ENCODE assay signal across 28 mouse cellular contexts in genomic region chr8:114686462-114686861, GRCm38 (mm10).
"Had no signal": no experiment of that assay in that cellular context is flagged by ENCODE, and none has a peak within 500 bp of the region (broad histone marks: within the 10 kb centered on the region; RNA-seq: fewer than 3 reads in every experiment).

No protein-coding gene starts in this region.

- H3K36me3 ChIP-seq: heart, embryonic 13.5 days; heart, embryonic 15.5 days; hindbrain, embryonic 12.5 days; intestine, embryonic 15.5 days; limb, embryonic 10.5 days; limb, embryonic 12.5 days; liver, embryonic 13.5 days; liver, embryonic 15.5 days had no signal

- H3K27me3 ChIP-seq: heart, embryonic 13.5 days; heart, embryonic 15.5 days; hindbrain, embryonic 12.5 days; intestine, embryonic 15.5 days; liver, embryonic 13.5 days; liver, embryonic 15.5 days had no signal

- H3K9me3 ChIP-seq: heart, embryonic 13.5 days; heart, embryonic 15.5 days; hindbrain, embryonic 12.5 days; intestine, embryonic 15.5 days; limb, embryonic 10.5 days; limb, embryonic 12.5 days; liver, embryonic 13.5 days; liver, embryonic 15.5 days had no signal

- H3K4me3 ChIP-seq: heart, adult 2 months; heart, embryonic 13.5 days; heart, embryonic 15.5 days; hindbrain, embryonic 12.5 days; intestine, embryonic 15.5 days; layer of hippocampus, adult 2 months; left cerebral cortex, adult 2 months; limb, embryonic 10.5 days; limb, embryonic 12.5 days; liver, embryonic 13.5 days; liver, embryonic 15.5 days had no signal

- ATAC-seq: hindbrain, embryonic 16.5 days; inflammation-experienced regulatory T-cells, adult 6 months; intestine, embryonic 15.5 days; intestine, postnatal 0 days had no signal

- H3K9ac ChIP-seq: heart, embryonic 13.5 days; heart, embryonic 15.5 days; hindbrain, embryonic 12.5 days; hindbrain, embryonic 14.5 days; intestine, embryonic 15.5 days; limb, embryonic 12.5 days; liver, embryonic 13.5 days; liver, embryonic 15.5 days had no signal

- H3K4me1 ChIP-seq: heart, embryonic 13.5 days; heart, embryonic 15.5 days; hindbrain, embryonic 12.5 days; limb, embryonic 12.5 days; liver, embryonic 13.5 days; liver, embryonic 15.5 days had no signal

- H3K27ac ChIP-seq: heart, adult 2 months; heart, embryonic 13.5 days; heart, embryonic 15.5 days; hindbrain, embryonic 12.5 days; hindbrain, embryonic 14.5 days; intestine, embryonic 15.5 days; layer of hippocampus, adult 2 months; left cerebral cortex, adult 2 months; limb, embryonic 10.5 days; limb, embryonic 12.5 days; liver, embryonic 13.5 days; liver, embryonic 15.5 days had no signal

- DNase-seq: gastrocnemius, postnatal 14 days; gastrocnemius, postnatal 36 days; heart, adult 11 months; heart, adult 2 months; heart, postnatal 14 days; heart, postnatal 36 days; kidney, adult 18-20 months; kidney, adult 8-10 months; kidney, postnatal 10 days; kidney, postnatal 25 days; kidney, postnatal 4 days; liver; liver, embryonic 13.5 days had no signal

- H3K4me2 ChIP-seq: heart, embryonic 11.5 days; heart, embryonic 13.5 days; heart, embryonic 15.5 days; hindbrain, embryonic 12.5 days; hindbrain, embryonic 14.5 days; intestine, embryonic 15.5 days; limb, embryonic 12.5 days; liver, embryonic 11.5 days; liver, embryonic 13.5 days; liver, embryonic 15.5 days had no signal
